ENCODE assay signal across 9 mouse cellular contexts in genomic region chr13:44673967-44674357, GRCm38 (mm10). TPM values are rescaled to one million over a fixed set of nuclear protein-coding genes. Genes with fewer than 3 reads are reported as not detected.
DNase-seq lines count a peak whose midpoint lies in the region; ATAC-seq lines count a peak whose summit lies in the region.
"Had no signal": no experiment of that assay in that cellular context is flagged by ENCODE, and none has a peak within 500 bp of the region (broad histone marks: within the 10 kb centered on the region; RNA-seq: fewer than 3 reads in every experiment).

No protein-coding gene starts in this region.

- no peak overlapping the region for H3K27ac ChIP-seq in heart, embryonic 10.5 days
- no peak overlapping the region for H3K27ac ChIP-seq in liver, embryonic 13.5 days

- peak overlapping the region; percentile 32 for H3K4me2 ChIP-seq in liver, embryonic 13.5 days

- H3K4me1 ChIP-seq in heart, embryonic 10.5 days = peaks cover 11% of the 10 kb centered on the region
- peaks cover 11% of the 10 kb centered on the region for H3K4me1 ChIP-seq in liver, embryonic 13.5 days (replicated peaks)

- no peak for DNase-seq in heart, embryonic 10.5 days (ENCODE audit: low spot score)
- no peak for DNase-seq in heart, adult 18-20 months
- DNase-seq in urinary bladder, postnatal 14 days (ENCODE audit: low spot score) = peak; percentile 3
- DNase-seq in urinary bladder, postnatal 25 days (ENCODE audit: low spot score) = no peak
- no peak for DNase-seq in liver, embryonic 13.5 days
- peak; percentile 24 for DNase-seq in thymus, postnatal 4 days
- DNase-seq in adrenal gland, postnatal 25 days = no peak
- DNase-seq in MN1 (ENCODE audit: low spot score) = no peak

- 16% methylated on average over 12 of the region's 12 CpGs for WGBS in heart, embryonic 10.5 days
- 11% methylated on average over 12 of the region's 12 CpGs for WGBS in liver, embryonic 13.5 days (ENCODE audit: insufficient replicate concordance)

- H3K36me3 ChIP-seq in heart, embryonic 10.5 days = no peaks in the 10 kb centered on the region
- no peaks in the 10 kb centered on the region for H3K36me3 ChIP-seq in liver, embryonic 13.5 days
- H3K36me3 ChIP-seq: G1E had no signal

- H3K9ac ChIP-seq in liver, embryonic 13.5 days = 0 out of 2 replicates have a peak overlapping the region, but pooled peaks have one; percentile 11

- no peaks in the 10 kb centered on the region for H3K9me3 ChIP-seq in heart, embryonic 10.5 days
- H3K9me3 ChIP-seq in liver, embryonic 13.5 days (replicated peaks) = no peaks in the 10 kb centered on the region
- H3K9me3 ChIP-seq: G1E had no signal

- no peak for ATAC-seq in liver, embryonic 13.5 days (ENCODE audit: low read depth)

- peak overlapping the region; percentile 39; the same call in 1 of the 2 replicates for H3K4me3 ChIP-seq in heart, embryonic 10.5 days
- H3K4me3 ChIP-seq in liver, embryonic 13.5 days (replicated peaks) = no peak overlapping the region; the same call in 1 of the 2 replicates

- peaks cover 15% of the 10 kb centered on the region for H3K27me3 ChIP-seq in heart, embryonic 10.5 days (ENCODE audit: insufficient read depth, poor library complexity, severe bottlenecking)
- H3K27me3 ChIP-seq in liver, embryonic 13.5 days = peaks cover 39% of the 10 kb centered on the region

RNA-seq across cellular contexts. Expression of gene Jarid2, which starts 55.3 kb away (rescaled TPM):
- polyA plus RNA-seq in heart, embryonic 10.5 days (2016; fragmentation: Nextera tagmentation; extraction: Ambion mirVana) = 37.0 and 39.8 TPM in 2 replicates
- total RNA-seq in heart, adult 18-20 months (2021) = 10 to 100 TPM; 15.8 to 16.6 TPM
- polyA plus RNA-seq in liver, embryonic 13.5 days (2015; fragmentation: Nextera tagmentation; extraction: Ambion mirVana) = 8.0 and 11.6 TPM in 2 replicates
- total RNA-seq in adrenal gland, postnatal 25 days (2021) = 55.7 and 58.0 TPM in 2 replicates

Comparison
In these comparisons a context has a peak if more than half of its experiments do, and no peak if none do; other contexts are left out.
1. DNase-seq: peak in urinary bladder, postnatal 14 days (single experiment) and thymus, postnatal 4 days (single experiment); none in heart, embryonic 10.5 days (single experiment), heart, adult 18-20 months (0 of 2), urinary bladder, postnatal 25 days (single experiment), liver, embryonic 13.5 days (single experiment), adrenal gland, postnatal 25 days (single experiment) and MN1 (single experiment).